ENCODE assay signal across 9 mouse cellular contexts in the genomic region with DNA sequence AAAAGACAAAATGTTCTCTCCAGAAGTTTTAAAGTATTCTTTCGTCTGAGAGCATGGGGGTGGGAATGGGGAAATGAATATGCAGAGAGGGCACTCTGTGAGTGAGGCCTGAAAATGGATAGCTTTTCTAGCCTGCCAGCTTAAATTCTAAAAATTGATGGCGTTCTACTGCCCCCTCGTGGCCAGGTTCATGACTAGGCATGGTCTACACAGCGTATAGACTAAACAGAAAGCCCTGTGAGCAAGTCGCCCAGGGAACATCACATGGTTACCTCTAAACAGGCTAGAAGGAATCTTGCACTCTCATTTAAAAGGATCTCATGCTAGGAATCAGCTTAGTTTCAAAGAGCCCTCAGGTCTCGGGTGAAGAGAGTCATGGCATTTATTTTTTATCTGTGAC. TPM values are rescaled to one million over a fixed set of nuclear protein-coding genes. Genes with fewer than 3 reads are reported as not detected.
DNase-seq lines count a peak whose midpoint lies in the region; ATAC-seq and TF ChIP-seq lines count a peak whose summit lies in the region.
"Had no signal": no experiment of that assay in that cellular context is flagged by ENCODE, and none has a peak within 500 bp of the region (broad histone marks: within the 10 kb centered on the region; RNA-seq: fewer than 3 reads in every experiment).

No protein-coding gene starts in this region.

- no peak overlapping the region for H3K4me3 ChIP-seq in CH12.LX (replicated peaks in 1 of 3; ENCODE audit: low read depth in 2 of 3, low read length in 2 of 3, poor library complexity in 1 of 3)
- H3K4me3 ChIP-seq in embryonic fibroblast, embryonic 13.5 days (ENCODE audit: insufficient read depth, low read length) = no peak overlapping the region
- no peak overlapping the region for H3K4me3 ChIP-seq in liver, postnatal 0 days (ENCODE audit: low read depth, low read length)
- H3K4me3 ChIP-seq in thymus, adult 2 months (ENCODE audit: control insufficient read depth, insufficient read depth, low read length) = no peak overlapping the region

- peak; percentile 91 for TF ChIP-seq RAD21 in CH12.LX (IDR thresholded peaks at IDR 0.05; ENCODE audit: low read depth, low read length)

- H3K79me2 ChIP-seq in CH12.LX (replicated peaks; ENCODE audit: control insufficient read depth, extremely low read depth, insufficient read depth, poor library complexity, severe bottlenecking) = no peaks in the 10 kb centered on the region

- H3K4me1 ChIP-seq in CH12.LX (ENCODE audit: control insufficient read depth in 1 of 2, insufficient read depth in 2 of 2) = peaks cover 11 to 42% of the 10 kb centered on the region in 2 experiments
- no peaks in the 10 kb centered on the region for H3K4me1 ChIP-seq in embryonic fibroblast, embryonic 13.5 days (ENCODE audit: control insufficient read depth, insufficient read depth, low read length)
- H3K4me1 ChIP-seq in liver, postnatal 0 days (ENCODE audit: insufficient read depth) = no peaks in the 10 kb centered on the region
- no peaks in the 10 kb centered on the region for H3K4me1 ChIP-seq in thymus, adult 2 months (replicated peaks; ENCODE audit: control insufficient read depth, insufficient read depth, low read length)

- in situ Hi-C loops in CH12.LX (cut with MboI; ENCODE audit: low pct_ligation_motif_present, low pct_unique_long_range_greater_than_20kb, low sequenced_read_pairs) = loop anchor here (10.0 to 25.0 kb wide), 2 partner anchors 337 to 504 kb away; partner anchors contain the start of genes Srpr and Tirap

- H3K9ac ChIP-seq in CH12.LX (ENCODE audit: insufficient read depth, low read depth) = no peak overlapping the region
- H3K9ac ChIP-seq in liver, postnatal 0 days (replicated peaks) = no peak overlapping the region

- peak; percentile 67 for ATAC-seq in liver, postnatal 0 days
- ATAC-seq in neutrophil, adult 5-6 weeks (ENCODE audit: extremely low read depth, insufficient number of reproducible peaks, low FRiP score, poor library complexity, severe bottlenecking) = peak; percentile 80

- no peaks in the 10 kb centered on the region for H3K27me3 ChIP-seq in CH12.LX (replicated peaks)
- H3K27me3 ChIP-seq in liver, postnatal 0 days (ENCODE audit: insufficient read depth, low read length) = no peaks in the 10 kb centered on the region
- H3K27me3 ChIP-seq in thymus, adult 2 months (ENCODE audit: control insufficient read depth, insufficient read depth, low read length) = no peaks in the 10 kb centered on the region

- peak overlapping the region; percentile 12; the same call in 1 of the 2 replicates for H3K4me2 ChIP-seq in CH12.LX (ENCODE audit: insufficient read depth, low read depth, poor library complexity, severe bottlenecking)
- no peak overlapping the region for H3K4me2 ChIP-seq in liver, postnatal 0 days (ENCODE audit: low read depth, low read length)

- no peak for TF ChIP-seq POLR2A in CH12.LX (IDR thresholded peaks at IDR 0.05; ENCODE audit: low read depth, low read length)
- TF ChIP-seq POLR2A in brain, embryonic 14.5 days (IDR thresholded peaks at IDR 0.05; ENCODE audit: borderline replicate concordance, extremely low read depth, insufficient read depth, insufficient read length, poor library complexity, severe bottlenecking) = no peak
- TF ChIP-seq POLR2A in embryonic fibroblast, embryonic 13.5 days (IDR thresholded peaks at IDR 0.05; ENCODE audit: low read depth, low read length) = no peak
- no peak for TF ChIP-seq POLR2A in thymus, adult 2 months (IDR thresholded peaks at IDR 0.05; ENCODE audit: control insufficient read depth, extremely low read depth, insufficient read depth, low read length, poor library complexity)

- dilution Hi-C loops in CH12.LX (cut with MboI; ENCODE audit: extremely low pct_ligation_motif_present, extremely low pct_unique_long_range_greater_than_20kb, low sequenced_read_pairs) = loop anchor here (25.0 kb wide), 1 partner anchor 254 kb away; no protein-coding TSS in a partner anchor

- no peak overlapping the region for H3K27ac ChIP-seq in CH12.LX (ENCODE audit: insufficient read depth, low read depth)
- no peak overlapping the region for H3K27ac ChIP-seq in embryonic fibroblast, embryonic 13.5 days (ENCODE audit: insufficient read depth, low read length)
- H3K27ac ChIP-seq in liver, postnatal 0 days (ENCODE audit: low read depth) = no peak overlapping the region
- H3K27ac ChIP-seq in thymus, adult 2 months (ENCODE audit: control insufficient read depth, insufficient read depth, low read length) = no peak overlapping the region

- no peak for TF ChIP-seq EP300 in CH12.LX (IDR thresholded peaks at IDR 0.05; ENCODE audit: low read length)
- TF ChIP-seq EP300 in liver, postnatal 0 days (IDR thresholded peaks at IDR 0.05; ENCODE audit: low read depth) = no peak

- H3K9me3 ChIP-seq in CH12.LX (replicated peaks; ENCODE audit: low read length) = no peaks in the 10 kb centered on the region
- no peaks in the 10 kb centered on the region for H3K9me3 ChIP-seq in liver, postnatal 0 days (ENCODE audit: low read length)

- 8% methylated on average over 6 of the region's 6 CpGs for WGBS in liver, postnatal 0 days (ENCODE audit: insufficient replicate concordance)
- WGBS in thymus, adult 2 months = 15% methylated on average over 6 of the region's 6 CpGs

- DNase-seq in CH12.LX (ENCODE audit: extremely low read depth) = peak; percentile 85
- DNase-seq in brain, embryonic 14.5 days (ENCODE audit: low read depth) = peak; percentile 88
- DNase-seq in heart, postnatal 4 days = peak; percentile 91
- DNase-seq in layer of hippocampus, adult 11-12 months (ENCODE audit: low spot score) = peak; percentile 72
- peak; percentile 83 for DNase-seq in liver, postnatal 0 days
- peak; percentile 75 for DNase-seq in thymus, adult 2 months

- no peaks in the 10 kb centered on the region for H3K36me3 ChIP-seq in CH12.LX (replicated peaks in 1 of 2; ENCODE audit: control insufficient read depth in 1 of 2, insufficient read depth in 1 of 2, low read length in 1 of 2)
- no peaks in the 10 kb centered on the region for H3K36me3 ChIP-seq in liver, postnatal 0 days (replicated peaks; ENCODE audit: insufficient read depth, low read length)
- H3K36me3 ChIP-seq in thymus, adult 2 months (ENCODE audit: control insufficient read depth, insufficient read depth, low read length) = no peaks in the 10 kb centered on the region

- TF ChIP-seq CTCF in CH12.LX (conservative IDR thresholded peaks at IDR 0.05 in 1 of 2, IDR thresholded peaks at IDR 0.05 in 1 of 2; ENCODE audit: low read depth in 2 of 2, low read length in 2 of 2) = peak; percentile 61 to 91
- peak; percentile 78; the same call in 1 of the 2 replicates for TF ChIP-seq CTCF in brain, embryonic 14.5 days (IDR thresholded peaks at IDR 0.05; ENCODE audit: borderline replicate concordance, extremely low read depth, insufficient read depth, insufficient read length)
- TF ChIP-seq CTCF in embryonic fibroblast, embryonic 13.5 days (IDR thresholded peaks at IDR 0.05; ENCODE audit: borderline replicate concordance, insufficient read depth, low read length) = peak; percentile 37; the same call in 1 of the 2 replicates
- TF ChIP-seq CTCF in liver, postnatal 0 days (IDR thresholded peaks at IDR 0.05; ENCODE audit: low read depth) = peak; percentile 81
- no peak for TF ChIP-seq CTCF in thymus, adult 2 months (IDR thresholded peaks at IDR 0.05; ENCODE audit: borderline replicate concordance, control insufficient read depth, extremely low read depth, insufficient read depth, low read length, poor library complexity)

RNA-seq across cellular contexts. Expression of gene Ddx25, which starts 16.8 kb away (rescaled TPM):
- 0.50 and 0.85 TPM in 2 replicates for total RNA-seq in CH12.LX (2012; rRNA removed)
- 0.44 and 0.68 TPM in 2 replicates for total RNA-seq in CH12.LX (2014; rRNA removed)
- 0.33 and 0.46 TPM in 2 replicates for polyA plus RNA-seq in CH12.LX (2012; ENCODE audit: insufficient read length, low read depth)
- 11.2 and 15.2 TPM in 2 replicates for polyA plus RNA-seq in brain, embryonic 14.5 days (2012; rRNA removed)
- 0.26 and 0.28 TPM in 2 replicates for polyA plus RNA-seq in embryonic fibroblast, embryonic 13.5 days (2011; ENCODE audit: insufficient read length, low read depth, missing spikeins)
- total RNA-seq in heart, postnatal 4 days (2021) = under 1 TPM; 0.05 to 0.07 TPM
- 0.09 and 0.18 TPM in 2 replicates for polyA plus RNA-seq in liver, postnatal 0 days (2015; fragmentation: Nextera tagmentation; extraction: Ambion mirVana)
- 1.3 and 1.5 TPM in 2 replicates for total RNA-seq in neutrophil, adult 5-6 weeks (2017)
- 0.03 and 0.08 TPM in 2 replicates for polyA plus RNA-seq in thymus, adult 2 months (2012; rRNA removed)

RNA-seq across cellular contexts. Expression of gene Pus3, which starts 16.9 kb away (rescaled TPM):
- 18.0 and 22.5 TPM in 2 replicates for total RNA-seq in CH12.LX (2012; rRNA removed)
- total RNA-seq in CH12.LX (2014; rRNA removed) = 40.8 and 45.2 TPM in 2 replicates
- 21.8 and 22.1 TPM in 2 replicates for polyA plus RNA-seq in CH12.LX (2012; ENCODE audit: insufficient read length, low read depth)
- 12.6 and 16.1 TPM in 2 replicates for polyA plus RNA-seq in brain, embryonic 14.5 days (2012; rRNA removed)
- 9.6 and 12.7 TPM in 2 replicates for polyA plus RNA-seq in embryonic fibroblast, embryonic 13.5 days (2011; ENCODE audit: insufficient read length, low read depth, missing spikeins)
- 1 to 10 TPM; 8.9 to 9.3 TPM for total RNA-seq in heart, postnatal 4 days (2021)
- 4.7 and 5.0 TPM in 2 replicates for polyA plus RNA-seq in liver, postnatal 0 days (2015; fragmentation: Nextera tagmentation; extraction: Ambion mirVana)
- total RNA-seq in neutrophil, adult 5-6 weeks (2017) = 25.6 and 30.9 TPM in 2 replicates
- polyA plus RNA-seq in thymus, adult 2 months (2012; rRNA removed) = 4.7 and 6.1 TPM in 2 replicates

RNA-seq across cellular contexts. Expression of gene Gm1113, which starts 23.4 kb away (rescaled TPM):
- total RNA-seq in CH12.LX (2012; rRNA removed) = not detected in 2 replicates
- not detected in 2 replicates for total RNA-seq in CH12.LX (2014; rRNA removed)
- not detected in 2 replicates for polyA plus RNA-seq in CH12.LX (2012; ENCODE audit: insufficient read length, low read depth)
- not detected in 2 replicates for polyA plus RNA-seq in brain, embryonic 14.5 days (2012; rRNA removed)
- not detected in 2 replicates for polyA plus RNA-seq in embryonic fibroblast, embryonic 13.5 days (2011; ENCODE audit: insufficient read length, low read depth, missing spikeins)
- not detected for total RNA-seq in heart, postnatal 4 days (2021)
- polyA plus RNA-seq in liver, postnatal 0 days (2015; fragmentation: Nextera tagmentation; extraction: Ambion mirVana) = not detected in 2 replicates
- total RNA-seq in neutrophil, adult 5-6 weeks (2017) = not detected in 2 replicates
- polyA plus RNA-seq in thymus, adult 2 months (2012; rRNA removed) = not detected in 2 replicates
- polyA plus RNA-seq: gonadal fat pad, adult 2 months had no signal

RNA-seq across cellular contexts. Expression of gene Pate2, which starts 28.6 kb away (rescaled TPM):
- total RNA-seq in CH12.LX (2012; rRNA removed) (0.17 and 1.0 TPM in 2 replicates), CH12.LX (2014; rRNA removed) (0.24 and 0.59 TPM in 2 replicates)
- polyA plus RNA-seq in CH12.LX (2012; ENCODE audit: insufficient read length, low read depth) = 0.41 and 0.68 TPM in 2 replicates
- polyA plus RNA-seq in brain, embryonic 14.5 days (2012; rRNA removed) = 1.1 and 1.4 TPM in 2 replicates
- 0.23 and 0.53 TPM in 2 replicates for polyA plus RNA-seq in embryonic fibroblast, embryonic 13.5 days (2011; ENCODE audit: insufficient read length, low read depth, missing spikeins)
- under 1 TPM; 0.14 to 0.32 TPM for total RNA-seq in heart, postnatal 4 days (2021)
- polyA plus RNA-seq in liver, postnatal 0 days (2015; fragmentation: Nextera tagmentation; extraction: Ambion mirVana) = 0.14 and 0.33 TPM in 2 replicates
- not detected in 2 replicates for total RNA-seq in neutrophil, adult 5-6 weeks (2017)
- polyA plus RNA-seq in thymus, adult 2 months (2012; rRNA removed) = 0.33 and 0.49 TPM in 2 replicates

RNA-seq across cellular contexts. Expression of gene Hyls1, which starts 28.7 kb away (rescaled TPM):
- total RNA-seq in CH12.LX (2012; rRNA removed) (15.4 and 16.0 TPM in 2 replicates), CH12.LX (2014; rRNA removed) (18.9 and 21.5 TPM in 2 replicates)
- 18.3 and 20.2 TPM in 2 replicates for polyA plus RNA-seq in CH12.LX (2012; ENCODE audit: insufficient read length, low read depth)
- polyA plus RNA-seq in brain, embryonic 14.5 days (2012; rRNA removed) = 13.4 and 14.5 TPM in 2 replicates
- 11.2 and 12.9 TPM in 2 replicates for polyA plus RNA-seq in embryonic fibroblast, embryonic 13.5 days (2011; ENCODE audit: insufficient read length, low read depth, missing spikeins)
- total RNA-seq in heart, postnatal 4 days (2021) = 1 to 10 TPM; 7.1 to 7.6 TPM
- polyA plus RNA-seq in liver, postnatal 0 days (2015; fragmentation: Nextera tagmentation; extraction: Ambion mirVana) = 4.3 and 4.7 TPM in 2 replicates
- 11.9 and 14.5 TPM in 2 replicates for total RNA-seq in neutrophil, adult 5-6 weeks (2017)
- polyA plus RNA-seq in thymus, adult 2 months (2012; rRNA removed) = 4.8 and 4.9 TPM in 2 replicates
